Mouse (Mus musculus) neural tube, embryonic 14.5 days (tissue): ENCODE results near the gene Rassf3. TPM values are rescaled to one million over a fixed set of nuclear protein-coding genes. Genes with fewer than 3 reads are reported as not detected.

ENCODE experiments used
- ATAC-seq: fragments of 200-750 bp; cut with Nextera tagmentation; 2 replicates; pipeline ENCODE4 v1.8.0; 2017; ENCODE audit warnings: low read depth, mild to moderate bottlenecking, moderate TSS enrichment, moderate library complexity
- H3K27ac ChIP-seq: fragments of 300-500 bp; sonication (generic); 2 replicates; pipeline ENCODE4 v1.5.1; 2014; ENCODE audit warnings: low read depth, mild to moderate bottlenecking, control low read depth, low read length, moderate library complexity, mixed read lengths
- H3K27me3 ChIP-seq: fragments of 300-500 bp; sonication (generic); 2 replicates; pipeline ENCODE4 v1.6.1; 2014; ENCODE audit warnings: low read length; ENCODE audit not compliant: control insufficient read depth, insufficient read depth
- H3K36me3 ChIP-seq: fragments of 300-500 bp; sonication (generic); 2 replicates; pipeline ENCODE4 v1.6.1; 2014; ENCODE audit warnings: low read length, mixed read lengths; ENCODE audit not compliant: control insufficient read depth, insufficient read depth
- H3K4me1 ChIP-seq: fragments of 300-500 bp; sonication (generic); 2 replicates; pipeline ENCODE4 v1.6.1; 2014; ENCODE audit warnings: low read length; ENCODE audit not compliant: control insufficient read depth, insufficient read depth
- H3K4me2 ChIP-seq: fragments of 300-500 bp; sonication (generic); 2 replicates; pipeline ENCODE4 v1.6.1; 2014; ENCODE audit warnings: mild to moderate bottlenecking, low read depth, low read length, control low read depth
- H3K4me3 ChIP-seq: fragments of 300-500 bp; sonication (generic); 2 replicates; pipeline ENCODE4 v1.5.1; 2014; ENCODE audit warnings: low read depth, low read length, control low read depth, mixed read lengths
- H3K9ac ChIP-seq: fragments of 300-500 bp; sonication (generic); replicated peaks from 2 replicates; pipeline ENCODE4 v1.6.1; 2014; ENCODE audit warnings: low read depth, mild to moderate bottlenecking, control low read depth, low read length, mixed read lengths
- H3K9me3 ChIP-seq: fragments of 300-500 bp; sonication (generic); 2 replicates; pipeline ENCODE4 v1.6.1; 2016; ENCODE audit warnings: low read length; ENCODE audit not compliant: control insufficient read depth
- whole genome bisulfite sequencing: fragments of 180-500 bp; shearing (Covaris S2); extraction: QIAGEN DNeasy Blood & Tissue Kit; methylation state at CpG from one replicate; pipeline ENCODE4 v1.1.7; 2014; 5-methylcytosine and 5-hydroxymethylcytosine counted together
- polyA plus RNA-seq: library from polyadenylated mRNA; unstranded; fragments of >200 nt; fragmentation: Nextera tagmentation; extraction: Ambion mirVana; gene quantifications from 2 replicates; pipeline ENCODE4 v1.2.1, GENCODE M21; 2014

Rassf3 gene
- polyA plus RNA-seq, 1 experiment from 2014 or later, result 4.1 TPM

GRCm38 (mm10) chr10:121459124-121459853 lies 16.9 kb downstream of the Rassf3 start:
- Histone ChIP-seq H3K9ac (no peak overlapping the region), H3K27me3 (no peaks in the 10 kb centered on the region), H3K9me3 (no peaks in the 10 kb centered on the region), H3K4me3 (no peak overlapping the region), H3K36me3 (no peaks in the 10 kb centered on the region), H3K4me2 (no peak overlapping the region), H3K4me1 (peaks cover 14% of the 10 kb centered on the region; the same call in 1 of the 2 replicates), H3K27ac (no peak overlapping the region)
- ATAC-seq, result no peak
- WGBS, result 45% methylated on average over 19 of the region's 19 CpGs

- no peak for ATAC-seq
- WGBS, result 91% methylated on average over 9 of the region's 9 CpGs
- H3K9ac ChIP-seq, result no peak overlapping the region
- no peaks in the 10 kb centered on the region for H3K36me3 ChIP-seq
- H3K27ac ChIP-seq, result no peak overlapping the region
- no peak overlapping the region for H3K4me3 ChIP-seq
- H3K27me3 ChIP-seq, result no peaks in the 10 kb centered on the region
- no peak overlapping the region for H3K4me2 ChIP-seq
- no peaks in the 10 kb centered on the region for H3K9me3 ChIP-seq
- H3K4me1 ChIP-seq, result peaks cover 14% of the 10 kb centered on the region; the same call in 1 of the 2 replicates
Observed at GRCm38 (mm10) chr10:121458408-121458807, 17.7 kb downstream of the Rassf3 start.

- Histone ChIP-seq H3K9me3 (no peaks in the 10 kb centered on the region), H3K9ac (no peak overlapping the region), H3K4me1 (peaks cover 14% of the 10 kb centered on the region; the same call in 1 of the 2 replicates), H3K4me3 (no peak overlapping the region), H3K4me2 (no peak overlapping the region), H3K36me3 (no peaks in the 10 kb centered on the region), H3K27ac (no peak overlapping the region), H3K27me3 (no peaks in the 10 kb centered on the region)
- ATAC-seq, result no peak
- 82% methylated on average over 3 of the region's 3 CpGs for WGBS
Observed at GRCm38 (mm10) chr10:121457381-121457780, 18.8 kb downstream of the Rassf3 start.

- no peak overlapping the region for H3K4me2 ChIP-seq
- H3K27ac ChIP-seq, result no peak overlapping the region
- no peaks in the 10 kb centered on the region for H3K9me3 ChIP-seq
- no peaks in the 10 kb centered on the region for H3K27me3 ChIP-seq
- peaks cover 4% of the 10 kb centered on the region; the same call in 1 of the 2 replicates for H3K4me1 ChIP-seq
- ATAC-seq, result no peak
- no peaks in the 10 kb centered on the region for H3K36me3 ChIP-seq
- no peak overlapping the region for H3K9ac ChIP-seq
- WGBS, result 99% methylated on average over 3 of the region's 3 CpGs
- no peak overlapping the region for H3K4me3 ChIP-seq
Observed at GRCm38 (mm10) chr10:121455517-121455916, 20.6 kb downstream of the Rassf3 start.

- ATAC-seq, result no peak
- H3K36me3 ChIP-seq, result no peaks in the 10 kb centered on the region
- H3K4me3 ChIP-seq, result no peak overlapping the region
- H3K4me2 ChIP-seq, result no peak overlapping the region
- 67% methylated on average over 6 of the region's 6 CpGs for WGBS
- no peak overlapping the region for H3K9ac ChIP-seq
- H3K27ac ChIP-seq, result 0 out of 2 replicates have a peak overlapping the region, but pooled peaks have one; percentile 10
- H3K4me1 ChIP-seq, result peaks cover 4% of the 10 kb centered on the region; the same call in 1 of the 2 replicates
- no peaks in the 10 kb centered on the region for H3K9me3 ChIP-seq
- no peaks in the 10 kb centered on the region for H3K27me3 ChIP-seq
Observed at GRCm38 (mm10) chr10:121454708-121455475, 21.3 kb downstream of the Rassf3 start.

GRCm38 (mm10) chr10:121454033-121454432 lies 22.1 kb downstream of the Rassf3 start:
- H3K9ac ChIP-seq, result no peak overlapping the region
- no peaks in the 10 kb centered on the region; the same call in 1 of the 2 replicates for H3K4me1 ChIP-seq
- H3K27ac ChIP-seq, result no peak overlapping the region
- H3K9me3 ChIP-seq, result no peaks in the 10 kb centered on the region
- 84% methylated on average over 8 of the region's 8 CpGs for WGBS
- H3K36me3 ChIP-seq, result no peaks in the 10 kb centered on the region
- no peaks in the 10 kb centered on the region for H3K27me3 ChIP-seq
- no peak for ATAC-seq
- no peak overlapping the region for H3K4me3 ChIP-seq
- no peak overlapping the region for H3K4me2 ChIP-seq

- no peak for ATAC-seq
- no peaks in the 10 kb centered on the region for H3K9me3 ChIP-seq
- WGBS, result 91% methylated on average over 8 of the region's 8 CpGs
Observed at GRCm38 (mm10) chr10:121445808-121446207, 30.3 kb downstream of the Rassf3 start.

GRCm38 (mm10) chr10:121444198-121444597 lies 31.9 kb downstream of the Rassf3 start:
- H3K4me3 ChIP-seq, result no peak overlapping the region
- ATAC-seq, result no peak
- WGBS, result 97% methylated on average over 7 of the region's 7 CpGs
- no peaks in the 10 kb centered on the region for H3K36me3 ChIP-seq
- H3K27ac ChIP-seq, result no peak overlapping the region
- no peaks in the 10 kb centered on the region for H3K27me3 ChIP-seq
- H3K9me3 ChIP-seq, result no peaks in the 10 kb centered on the region
- no peak overlapping the region for H3K4me2 ChIP-seq
- no peaks in the 10 kb centered on the region for H3K4me1 ChIP-seq
- no peak overlapping the region for H3K9ac ChIP-seq

More at GRCm38 (mm10) chr10:121445808-121446207, 30.3 kb downstream of the Rassf3 start:
- Histone ChIP-seq H3K27me3 (no peaks in the 10 kb centered on the region), H3K36me3 (no peaks in the 10 kb centered on the region), H3K9ac (no peak overlapping the region), H3K4me3 (no peak overlapping the region), H3K27ac (no peak overlapping the region), H3K4me1 (no peaks in the 10 kb centered on the region), H3K4me2 (no peak overlapping the region)

GRCm38 (mm10) chr10:121443791-121444190 lies 32.4 kb downstream of the Rassf3 start:
- 92% methylated on average over 9 of the region's 9 CpGs for WGBS
- no peaks in the 10 kb centered on the region for H3K27me3 ChIP-seq
- no peak for ATAC-seq

More at GRCm38 (mm10) chr10:121443791-121444190, 32.4 kb downstream of the Rassf3 start:
- H3K9ac ChIP-seq, result no peak overlapping the region
- no peaks in the 10 kb centered on the region for H3K36me3 ChIP-seq
- H3K9me3 ChIP-seq, result no peaks in the 10 kb centered on the region
- no peak overlapping the region for H3K4me2 ChIP-seq
- no peak overlapping the region for H3K27ac ChIP-seq
- H3K4me1 ChIP-seq, result no peaks in the 10 kb centered on the region
- H3K4me3 ChIP-seq, result no peak overlapping the region
